Mouse (Mus musculus) forebrain, embryonic 11.5 days (tissue): ENCODE results near the gene Rab11fip4. TPM values are rescaled to one million over a fixed set of nuclear protein-coding genes. Genes with fewer than 3 reads are reported as not detected.
A peak's percentile ranks its signal among the peaks of the same experiment; 100 is the strongest.
"Not testable (repeated sequence)": the region's sequence is repeated elsewhere in the genome, so short reads cannot be mapped to it uniquely, and the experiment has no call there.

Experiments used
- ATAC-seq: fragments of 200-750 bp; cut with Nextera tagmentation; replicated peaks from 2 replicates; pipeline ENCODE4 v1.8.0; 2017; ENCODE audit warnings: moderate TSS enrichment; ENCODE audit not compliant: low FRiP score
- DNase-seq: peaks from one replicate; pipeline ENCODE4 v3.0.0-alpha.2; 2017; ENCODE audit warnings: low spot score
- H3K27ac ChIP-seq: fragments of 300-500 bp; sonication (generic); 2 replicates; pipeline ENCODE4 v1.5.1; 2014; ENCODE audit warnings: low read depth, low read length
- H3K27me3 ChIP-seq: fragments of 300-500 bp; sonication (generic); 2 replicates; pipeline ENCODE4 v1.6.1; 2014; ENCODE audit warnings: mild to moderate bottlenecking, low read length, mixed read lengths; ENCODE audit not compliant: control insufficient read depth, insufficient read depth
- H3K36me3 ChIP-seq: fragments of 300-500 bp; sonication (generic); 2 replicates; pipeline ENCODE4 v1.6.1; 2014; ENCODE audit warnings: mild to moderate bottlenecking, low read length, moderate library complexity, mixed read lengths; ENCODE audit not compliant: control insufficient read depth, insufficient read depth
- H3K4me1 ChIP-seq: fragments of 300-500 bp; sonication (generic); replicated peaks from 2 replicates; pipeline ENCODE4 v1.6.1; 2014; ENCODE audit warnings: low read length, mixed read lengths; ENCODE audit not compliant: control insufficient read depth, insufficient read depth
- H3K4me2 ChIP-seq: fragments of 300-500 bp; sonication (generic); 2 replicates; pipeline ENCODE4 v1.6.1; 2014; ENCODE audit warnings: low read depth, mild to moderate bottlenecking, low read length, moderate library complexity, mixed read lengths; ENCODE audit not compliant: severe bottlenecking
- H3K4me3 ChIP-seq: fragments of 300-500 bp; sonication (generic); 2 replicates; pipeline ENCODE4 v1.5.1; 2014; ENCODE audit warnings: low read depth, low read length
- H3K9ac ChIP-seq: fragments of 300-500 bp; sonication (generic); 2 replicates; pipeline ENCODE4 v1.6.1; 2014; ENCODE audit warnings: low read length
- H3K9me3 ChIP-seq: fragments of 300-500 bp; sonication (generic); 2 replicates; pipeline ENCODE4 v1.6.1; 2016; ENCODE audit warnings: low read length, mixed read lengths; ENCODE audit not compliant: control insufficient read depth
- WGBS: fragments of 180-500 bp; shearing (Covaris S2); extraction: QIAGEN DNeasy Blood & Tissue Kit; methylation state at CpG from one replicate; pipeline ENCODE4 v1.1.7; 2014; 5-methylcytosine and 5-hydroxymethylcytosine counted together
- polyA plus RNA-seq: library from polyadenylated mRNA; unstranded; fragments of >200 nt; fragmentation: Nextera tagmentation; extraction: Ambion mirVana; gene quantifications from 2 replicates; pipeline ENCODE4 v1.2.1, GENCODE M21; 2014

Gene Rab11fip4
- polyA plus RNA-seq, 1 experiment from 2014 or later = 16.0 TPM

GRCm38 (mm10) chr11:79698542-79698941, 107.5 kb downstream of the Rab11fip4 start:
- not testable (repeated sequence) for H3K4me2 ChIP-seq, ATAC-seq, H3K27ac ChIP-seq, H3K9ac ChIP-seq, H3K27me3 ChIP-seq, H3K4me1 ChIP-seq, H3K9me3 ChIP-seq, H3K36me3 ChIP-seq, H3K4me3 ChIP-seq, DNase-seq
- WGBS = 92% methylated on average over 3 of the region's 4 CpGs

GRCm38 (mm10) chr11:79701466-79701865, 110.5 kb downstream of the Rab11fip4 start:
- H3K9ac ChIP-seq = peak overlapping the region; percentile 9; the same call in 1 of the 2 replicates
- no peaks in the 10 kb centered on the region for H3K27me3 ChIP-seq
- H3K4me3 ChIP-seq = no peak overlapping the region
- no peaks in the 10 kb centered on the region for H3K36me3 ChIP-seq
- H3K9me3 ChIP-seq = no peaks in the 10 kb centered on the region
- no peak overlapping the region for H3K27ac ChIP-seq
- DNase-seq (no peak), ATAC-seq (no peak)
- H3K4me1 ChIP-seq = peaks cover 5% of the 10 kb centered on the region
- WGBS = 92% methylated on average over 7 of the region's 7 CpGs
- no peak overlapping the region for H3K4me2 ChIP-seq

- Histone ChIP-seq H3K4me3 (no peak overlapping the region), H3K4me2 (no peak overlapping the region), H3K27me3 (no peaks in the 10 kb centered on the region), H3K9ac (no peak overlapping the region; the same call in 1 of the 2 replicates), H3K9me3 (no peaks in the 10 kb centered on the region), H3K36me3 (no peaks in the 10 kb centered on the region), H3K27ac (no peak overlapping the region), H3K4me1 (peaks cover 5% of the 10 kb centered on the region)
- DNase-seq = no peak
- ATAC-seq = no peak
- WGBS = 80% methylated on average over 6 of the region's 6 CpGs
Observed at GRCm38 (mm10) chr11:79702092-79702491, 111.1 kb downstream of the Rab11fip4 start.

- peaks cover 5% of the 10 kb centered on the region for H3K4me1 ChIP-seq
- H3K4me3 ChIP-seq = peak overlapping the region; percentile 76
- DNase-seq (peak; percentile 76), ATAC-seq (peak; percentile 40)
- peak overlapping the region; percentile 66 for H3K4me2 ChIP-seq
- H3K9ac ChIP-seq = peak overlapping the region; percentile 92
- H3K27me3 ChIP-seq = no peaks in the 10 kb centered on the region
- no peaks in the 10 kb centered on the region for H3K36me3 ChIP-seq
- peak overlapping the region; percentile 97; the same call in 1 of the 2 replicates for H3K27ac ChIP-seq
- WGBS = 1% methylated on average over 5 of the region's 5 CpGs
- no peaks in the 10 kb centered on the region for H3K9me3 ChIP-seq
Observed at GRCm38 (mm10) chr11:79703452-79703851, 112.4 kb downstream of the Rab11fip4 start.

GRCm38 (mm10) chr11:79703885-79704291, 112.9 kb downstream of the Rab11fip4 start:
- DNase-seq (no peak), ATAC-seq (peak; percentile 62)
- WGBS = under 1% methylated on average over 27 of the region's 27 CpGs

GRCm38 (mm10) chr11:79704318-79705150, 113.5 kb downstream of the Rab11fip4 start:
- Histone ChIP-seq H3K4me1 (peaks cover 5% of the 10 kb centered on the region), H3K36me3 (no peaks in the 10 kb centered on the region), H3K9ac (peak overlapping the region; percentile 92), H3K27me3 (peaks cover 6% of the 10 kb centered on the region; the same call in 1 of the 2 replicates), H3K27ac (peak overlapping the region; percentile 97), H3K4me3 (peak overlapping the region; percentile 76), H3K4me2 (peak overlapping the region; percentile 66), H3K9me3 (no peaks in the 10 kb centered on the region)
- ATAC-seq (peak; percentile 93), DNase-seq (peak; percentile 100)
- WGBS = under 1% methylated on average over 55 of the region's 61 CpGs

More at GRCm38 (mm10) chr11:79703885-79704291, 112.9 kb downstream of the Rab11fip4 start:
- Histone ChIP-seq H3K9ac (peak overlapping the region; percentile 92), H3K27ac (peak overlapping the region; percentile 97), H3K4me1 (peaks cover 5% of the 10 kb centered on the region), H3K4me2 (peak overlapping the region; percentile 66), H3K36me3 (no peaks in the 10 kb centered on the region), H3K9me3 (no peaks in the 10 kb centered on the region), H3K4me3 (peak overlapping the region; percentile 76), H3K27me3 (peaks cover 1% of the 10 kb centered on the region; the same call in 1 of the 2 replicates)

GRCm38 (mm10) chr11:79707084-79707483, 116.1 kb downstream of the Rab11fip4 start:
- 80% methylated on average over 3 of the region's 3 CpGs for WGBS
- DNase-seq = no peak
- no peak for ATAC-seq
- Histone ChIP-seq H3K9me3 (no peaks in the 10 kb centered on the region), H3K4me1 (peaks cover 14% of the 10 kb centered on the region), H3K36me3 (no peaks in the 10 kb centered on the region), H3K4me2 (no peak overlapping the region), H3K4me3 (no peak overlapping the region), H3K27me3 (peaks cover 25% of the 10 kb centered on the region), H3K27ac (no peak overlapping the region), H3K9ac (no peak overlapping the region)

- WGBS = 1% methylated on average over 97 of the region's 106 CpGs
- peak; percentile 92 for DNase-seq
- ATAC-seq = peak; percentile 83
- Histone ChIP-seq H3K27ac (no peak overlapping the region), H3K4me1 (peaks cover 9% of the 10 kb centered on the region; the same call in 1 of the 2 replicates), H3K9ac (peak overlapping the region; percentile 61), H3K4me3 (peak overlapping the region; percentile 60), H3K36me3 (no peaks in the 10 kb centered on the region), H3K4me2 (peak overlapping the region; percentile 91), H3K9me3 (no peaks in the 10 kb centered on the region), H3K27me3 (peaks cover 41% of the 10 kb centered on the region)
Observed at GRCm38 (mm10) chr11:79710868-79711765, 120.1 kb downstream of the Rab11fip4 start.
